Mouse (Mus musculus): Measurements from ENCODE around the gene Bckdha. TPM values are rescaled to one million over a fixed set of nuclear protein-coding genes. Genes with fewer than 3 reads are reported as not detected.

Bckdha gene
- polyA plus RNA-seq, 1 experiment from 2014 or later = 106 TPM

DNA sequence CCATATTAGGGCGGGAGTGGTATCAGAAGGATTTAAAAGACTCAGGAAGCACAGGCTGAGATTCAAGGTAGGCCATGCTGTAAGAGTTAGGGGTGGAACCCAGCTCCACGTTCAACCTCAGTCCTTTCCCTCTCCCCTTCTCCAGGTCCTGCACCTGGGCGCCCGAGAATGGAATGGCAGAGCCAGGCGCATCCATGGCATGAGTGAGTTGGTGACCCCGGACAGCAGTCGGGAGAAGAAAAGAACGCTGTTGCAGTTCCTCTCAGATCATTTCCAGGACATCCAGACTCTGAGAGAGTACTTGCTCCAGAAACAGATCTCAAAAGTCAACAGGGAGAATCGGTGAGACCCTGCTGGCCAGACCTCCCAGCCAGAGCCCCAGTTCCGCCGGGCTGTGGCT is 38.0 kb downstream of the Bckdha start:
- no peak for TF ChIP-seq EP300 (IDR thresholded peaks at IDR 0.05; ENCODE audit: low read depth)
- no peak for TF ChIP-seq CTCF (IDR thresholded peaks at IDR 0.05; ENCODE audit: low read depth)
- Histone ChIP-seq H3K27ac (ENCODE audit: low read depth) (no peak overlapping the region), H3K4me3 (ENCODE audit: low read depth, low read length) (no peak overlapping the region), H3K4me2 (ENCODE audit: low read depth, low read length) (no peak overlapping the region), H3K9me3 (ENCODE audit: low read length) (no peaks in the 10 kb centered on the region), H3K27me3 (ENCODE audit: insufficient read depth, low read length) (no peaks in the 10 kb centered on the region), H3K36me3 (replicated peaks; ENCODE audit: insufficient read depth, low read length) (peaks cover 19% of the 10 kb centered on the region), H3K9ac (replicated peaks) (no peak overlapping the region), H3K4me1 (ENCODE audit: insufficient read depth) (peaks cover 5% of the 10 kb centered on the region; the same call in 1 of the 2 replicates)
- WGBS (ENCODE audit: insufficient replicate concordance) = 88% methylated on average over 11 of the region's 11 CpGs
- no peak for ATAC-seq
- no peak for DNase-seq

- peak; percentile 8 for DNase-seq
- 84% methylated on average over 5 of the region's 5 CpGs for WGBS (ENCODE audit: insufficient replicate concordance)
These were observed 38.7 kb downstream of the Bckdha start for GRCm38 (mm10) chr7:25620101-25620500.

GRCm38 (mm10) chr7:25619722-25619991 is 39.1 kb downstream of the Bckdha start:
- H3K4me1 ChIP-seq (ENCODE audit: insufficient read depth) = peaks cover 7% of the 10 kb centered on the region; the same call in 1 of the 2 replicates
- no peaks in the 10 kb centered on the region for H3K9me3 ChIP-seq (ENCODE audit: low read length)
- 21% methylated on average over 5 of the region's 5 CpGs for WGBS (ENCODE audit: insufficient replicate concordance)
- H3K4me3 ChIP-seq (ENCODE audit: low read depth, low read length) = peak overlapping the region; percentile 61
- no peak overlapping the region for H3K27ac ChIP-seq (ENCODE audit: low read depth)
- TF ChIP-seq CTCF (IDR thresholded peaks at IDR 0.05; ENCODE audit: low read depth) (no peak), EP300 (IDR thresholded peaks at IDR 0.05; ENCODE audit: low read depth) (no peak)
- peak overlapping the region; percentile 45; the same call in 1 of the 2 replicates for H3K9ac ChIP-seq (replicated peaks)
- DNase-seq (peak; percentile 14), ATAC-seq (no peak)
- H3K36me3 ChIP-seq (replicated peaks; ENCODE audit: insufficient read depth, low read length) = peaks cover 15% of the 10 kb centered on the region
- H3K4me2 ChIP-seq (ENCODE audit: low read depth, low read length) = peak overlapping the region; percentile 70
- no peaks in the 10 kb centered on the region for H3K27me3 ChIP-seq (ENCODE audit: insufficient read depth, low read length)

More at GRCm38 (mm10) chr7:25620101-25620500, 38.7 kb downstream of the Bckdha start:
- Histone ChIP-seq H3K36me3 (replicated peaks; ENCODE audit: insufficient read depth, low read length) (peaks cover 18% of the 10 kb centered on the region), H3K9me3 (ENCODE audit: low read length) (no peaks in the 10 kb centered on the region), H3K9ac (replicated peaks) (no peak overlapping the region), H3K27ac (ENCODE audit: low read depth) (no peak overlapping the region), H3K27me3 (ENCODE audit: insufficient read depth, low read length) (no peaks in the 10 kb centered on the region), H3K4me2 (ENCODE audit: low read depth, low read length) (peak overlapping the region; percentile 70), H3K4me1 (ENCODE audit: insufficient read depth) (peaks cover 7% of the 10 kb centered on the region; the same call in 1 of the 2 replicates), H3K4me3 (ENCODE audit: low read depth, low read length) (peak overlapping the region; percentile 61)
- TF ChIP-seq EP300 (IDR thresholded peaks at IDR 0.05; ENCODE audit: low read depth) (no peak), CTCF (IDR thresholded peaks at IDR 0.05; ENCODE audit: low read depth) (no peak)
- no peak for ATAC-seq

DNA sequence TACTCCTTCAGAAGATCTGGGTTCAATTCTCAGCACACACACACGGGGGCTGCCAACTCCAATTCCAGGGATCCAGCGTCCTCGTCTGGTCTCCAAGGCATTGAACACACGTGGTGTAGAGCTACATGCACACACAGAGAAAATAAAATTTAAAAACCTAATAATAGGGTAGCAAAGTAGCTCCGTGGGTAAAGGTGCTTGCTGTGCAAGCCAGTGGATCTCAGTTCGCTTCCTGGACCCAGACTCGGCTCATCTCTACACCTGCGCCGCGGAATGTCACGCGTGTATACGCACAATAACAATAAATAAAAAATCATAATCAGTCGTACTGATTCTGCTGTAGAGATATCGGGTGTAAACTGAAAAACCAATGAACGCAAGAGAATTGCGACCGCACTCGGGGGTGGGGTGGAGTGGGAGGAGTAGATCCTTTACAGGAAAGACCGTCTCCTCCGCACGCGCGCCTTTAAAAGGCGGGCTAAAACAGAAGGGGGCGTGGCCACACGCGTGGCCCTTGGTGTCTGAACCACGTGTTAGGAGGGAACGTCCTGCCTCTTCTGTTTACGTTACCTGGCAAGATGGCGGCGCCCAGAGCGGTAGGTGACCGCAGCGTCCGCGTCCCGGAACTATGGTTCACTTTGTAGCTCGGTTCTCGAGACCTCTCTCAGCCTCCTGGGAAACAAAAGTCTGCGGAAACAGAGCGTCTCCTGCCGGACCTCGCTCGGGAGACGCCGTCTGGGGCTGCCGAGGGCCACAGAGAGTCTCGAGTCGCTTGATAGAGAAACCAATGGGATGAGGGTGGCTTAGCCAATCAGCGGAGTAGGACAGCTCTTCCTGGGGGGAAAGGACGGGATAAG is 39.7 kb downstream of the Bckdha start, which contains the start of gene Dmac2:
Gene Dmac2 (plus strand): TSS at position 550 of the 857 bp plus-strand sequence.
- H3K4me2 ChIP-seq (ENCODE audit: low read depth, low read length) = peak within 1 kb of the TSS; percentile 70
- peak within 1 kb of the TSS; percentile 45; the same call in 1 of the 2 replicates for H3K9ac ChIP-seq (replicated peaks)
- WGBS (ENCODE audit: insufficient replicate concordance) = 2% methylated on average over 53 of the region's 53 CpGs
- TF ChIP-seq EP300 (IDR thresholded peaks at IDR 0.05; ENCODE audit: low read depth) (no peak), CTCF (IDR thresholded peaks at IDR 0.05; ENCODE audit: low read depth) (no peak)
- peak within 1 kb of the TSS; percentile 61 for H3K4me3 ChIP-seq (ENCODE audit: low read depth, low read length)
- H3K9me3 ChIP-seq (ENCODE audit: low read length) = no peaks in the 10 kb centered on the region
- peaks cover 13% of the 10 kb centered on the region for H3K36me3 ChIP-seq (replicated peaks; ENCODE audit: insufficient read depth, low read length)
- peak; percentile 93 for DNase-seq
- H3K27ac ChIP-seq (ENCODE audit: low read depth) = no peak within 1 kb of the TSS
- peak; percentile 95 for ATAC-seq
- peaks cover 7% of the 10 kb centered on the region; the same call in 1 of the 2 replicates for H3K4me1 ChIP-seq (ENCODE audit: insufficient read depth)
- no peaks in the 10 kb centered on the region for H3K27me3 ChIP-seq (ENCODE audit: insufficient read depth, low read length)

- Histone ChIP-seq H3K27ac (ENCODE audit: low read depth) (no peak overlapping the region), H3K4me3 (ENCODE audit: low read depth, low read length) (no peak overlapping the region), H3K36me3 (replicated peaks; ENCODE audit: insufficient read depth, low read length) (peaks cover 8% of the 10 kb centered on the region), H3K9me3 (ENCODE audit: low read length) (no peaks in the 10 kb centered on the region), H3K27me3 (ENCODE audit: insufficient read depth, low read length) (no peaks in the 10 kb centered on the region), H3K4me2 (ENCODE audit: low read depth, low read length) (no peak overlapping the region), H3K9ac (replicated peaks) (no peak overlapping the region), H3K4me1 (ENCODE audit: insufficient read depth) (peaks cover 7% of the 10 kb centered on the region; the same call in 1 of the 2 replicates)
- 72% methylated on average over 10 of the region's 10 CpGs for WGBS (ENCODE audit: insufficient replicate concordance)
- no peak for TF ChIP-seq CTCF (IDR thresholded peaks at IDR 0.05; ENCODE audit: low read depth)
- TF ChIP-seq EP300 (IDR thresholded peaks at IDR 0.05; ENCODE audit: low read depth) = no peak
- no peak for ATAC-seq
- peak; percentile 7 for DNase-seq
These were observed 41.2 kb downstream of the Bckdha start for GRCm38 (mm10) chr7:25617376-25618160.

GRCm38 (mm10) chr7:25615706-25616011 is 43.1 kb downstream of the Bckdha start, which contains the start of gene Erich4:
TSS of gene Erich4 (minus strand) at chr7:25615892.
- no peak for DNase-seq
- Histone ChIP-seq H3K36me3 (replicated peaks; ENCODE audit: insufficient read depth, low read length) (no peaks in the 10 kb centered on the region), H3K27ac (ENCODE audit: low read depth) (no peak within 1 kb of the TSS), H3K9me3 (ENCODE audit: low read length) (no peaks in the 10 kb centered on the region), H3K27me3 (ENCODE audit: insufficient read depth, low read length) (no peaks in the 10 kb centered on the region), H3K4me3 (ENCODE audit: low read depth, low read length) (no peak within 1 kb of the TSS), H3K4me1 (ENCODE audit: insufficient read depth) (peaks cover 7% of the 10 kb centered on the region; the same call in 1 of the 2 replicates), H3K4me2 (ENCODE audit: low read depth, low read length) (no peak within 1 kb of the TSS), H3K9ac (replicated peaks) (no peak within 1 kb of the TSS)
- no peak for ATAC-seq
- WGBS (ENCODE audit: insufficient replicate concordance) = 58% methylated on average over 5 of the region's 5 CpGs
- no peak for TF ChIP-seq CTCF (IDR thresholded peaks at IDR 0.05; ENCODE audit: low read depth)
- no peak for TF ChIP-seq EP300 (IDR thresholded peaks at IDR 0.05; ENCODE audit: low read depth)

Data from liver, postnatal 0 days (tissue).